Mouse (Mus musculus): ENCODE data around the gene Atp2a2. TPM values are rescaled to one million over a fixed set of nuclear protein-coding genes. Genes with fewer than 3 reads are reported as not detected.

Atp2a2 gene
- total and polyA plus RNA-seq, 3 experiments: 61.6 to 158 (median 80.9) TPM

- no peaks in the 10 kb centered on the region for H3K27me3 ChIP-seq (replicated peaks)
- no peak overlapping the region for H3K4me2 ChIP-seq (ENCODE audit: insufficient read depth, low read depth, poor library complexity, severe bottlenecking)
- no peak for TF ChIP-seq MXI1 (IDR thresholded peaks at IDR 0.05; ENCODE audit: low read depth, low read length)
- TF ChIP-seq ETS1 (conservative IDR thresholded peaks at IDR 0.05; ENCODE audit: low read depth, low read length): no peak
- TF ChIP-seq JUND (conservative IDR thresholded peaks at IDR 0.05; ENCODE audit: low read depth, low read length): no peak
- TF ChIP-seq SMC3 (IDR thresholded peaks at IDR 0.05; ENCODE audit: low read depth, low read length): no peak
- no peak for TF ChIP-seq MAX (IDR thresholded peaks at IDR 0.05; ENCODE audit: low read length)
- no peak for TF ChIP-seq E2F4 (IDR thresholded peaks at IDR 0.05; ENCODE audit: insufficient replicate concordance, low read depth, low read length)
- TF ChIP-seq GABPA (IDR thresholded peaks at IDR 0.05; ENCODE audit: insufficient replicate concordance, low read depth, low read length): no peak
- no peak for TF ChIP-seq CTCF (conservative IDR thresholded peaks at IDR 0.05 in 1 of 2, IDR thresholded peaks at IDR 0.05 in 1 of 2; ENCODE audit: low read depth in 2 of 2, low read length in 2 of 2)
- no peak for TF ChIP-seq SIN3A (IDR thresholded peaks at IDR 0.05; ENCODE audit: low read length)
- TF ChIP-seq ZNF384 (IDR thresholded peaks at IDR 0.05; ENCODE audit: low read depth, low read length): no peak
- dilution Hi-C loops (cut with MboI; ENCODE audit: extremely low pct_ligation_motif_present, extremely low pct_unique_long_range_greater_than_20kb, low sequenced_read_pairs) (no loop called here), in situ Hi-C loops (cut with MboI; ENCODE audit: low pct_ligation_motif_present, low pct_unique_long_range_greater_than_20kb, low sequenced_read_pairs) (loop anchor here (25.0 kb wide), 1 partner anchor 99 kb away; the partner anchor contains the start of gene Ift81)
- H3K4me3 ChIP-seq (replicated peaks in 1 of 3; ENCODE audit: low read depth in 2 of 3, low read length in 2 of 3, poor library complexity in 1 of 3): no peak overlapping the region
- DNase-seq (ENCODE audit: extremely low read depth): no peak
- no peaks in the 10 kb centered on the region for H3K36me3 ChIP-seq (replicated peaks in 1 of 2; ENCODE audit: control insufficient read depth in 1 of 2, insufficient read depth in 1 of 2, low read length in 1 of 2)
- H3K9ac ChIP-seq (ENCODE audit: insufficient read depth, low read depth): no peak overlapping the region
- peaks cover 9 to 21% of the 10 kb centered on the region in 2 experiments for H3K4me1 ChIP-seq (ENCODE audit: control insufficient read depth in 1 of 2, insufficient read depth in 2 of 2)
- no peak overlapping the region for H3K27ac ChIP-seq (ENCODE audit: insufficient read depth, low read depth)
- H3K9me3 ChIP-seq (replicated peaks; ENCODE audit: low read length): no peaks in the 10 kb centered on the region
- no peaks in the 10 kb centered on the region for H3K79me2 ChIP-seq (replicated peaks; ENCODE audit: control insufficient read depth, extremely low read depth, insufficient read depth, poor library complexity, severe bottlenecking)
Measured at GRCm38 (mm10) chr5:122513421-122514126, 11.5 kb upstream of the Atp2a2 start.

- Histone ChIP-seq H3K4me1 (ENCODE audit: control insufficient read depth in 1 of 2, insufficient read depth in 2 of 2) (peaks cover 6 to 21% of the 10 kb centered on the region in 2 experiments), H3K9me3 (replicated peaks; ENCODE audit: low read length) (peaks cover 3% of the 10 kb centered on the region), H3K79me2 (replicated peaks; ENCODE audit: control insufficient read depth, extremely low read depth, insufficient read depth, poor library complexity, severe bottlenecking) (no peaks in the 10 kb centered on the region), H3K4me3 (replicated peaks in 1 of 3; ENCODE audit: low read depth in 2 of 3, low read length in 2 of 3, poor library complexity in 1 of 3) (no peak overlapping the region), H3K36me3 (replicated peaks in 1 of 2; ENCODE audit: control insufficient read depth in 1 of 2, insufficient read depth in 1 of 2, low read length in 1 of 2) (no peaks in the 10 kb centered on the region), H3K4me2 (ENCODE audit: insufficient read depth, low read depth, poor library complexity, severe bottlenecking) (no peak overlapping the region), H3K9ac (ENCODE audit: insufficient read depth, low read depth) (no peak overlapping the region), H3K27me3 (replicated peaks) (no peaks in the 10 kb centered on the region), H3K27ac (ENCODE audit: insufficient read depth, low read depth) (no peak overlapping the region)
- DNase-seq (ENCODE audit: extremely low read depth): no peak
- in situ Hi-C loops (cut with MboI; ENCODE audit: low pct_ligation_motif_present, low pct_unique_long_range_greater_than_20kb, low sequenced_read_pairs) (loop anchor here (25.0 kb wide), 1 partner anchor 100 kb away; the partner anchor contains the start of gene Ift81), dilution Hi-C loops (cut with MboI; ENCODE audit: extremely low pct_ligation_motif_present, extremely low pct_unique_long_range_greater_than_20kb, low sequenced_read_pairs) (no loop called here)
- TF ChIP-seq EP300 (IDR thresholded peaks at IDR 0.05; ENCODE audit: low read length) (no peak), MXI1 (IDR thresholded peaks at IDR 0.05; ENCODE audit: low read depth, low read length) (no peak), SIN3A (IDR thresholded peaks at IDR 0.05; ENCODE audit: low read length) (no peak), NRF1 (IDR thresholded peaks at IDR 0.05; ENCODE audit: low read depth, low read length) (no peak), ZKSCAN1 (IDR thresholded peaks at IDR 0.05; ENCODE audit: borderline replicate concordance, low read depth, low read length) (no peak), RCOR1 (conservative IDR thresholded peaks at IDR 0.05; ENCODE audit: low read depth, low read length) (no peak)
Measured at GRCm38 (mm10) chr5:122512011-122512410, 10.0 kb upstream of the Atp2a2 start.

Data from CH12.LX (cell line).